Mouse (Mus musculus) intestine, postnatal 0 days (tissue): Measurements from ENCODE around the gene Zfp764. TPM values are rescaled to one million over a fixed set of nuclear protein-coding genes. Genes with fewer than 3 reads are reported as not detected.
A peak's percentile ranks its signal among the peaks of the same experiment; 100 is the strongest.

Source experiments
- ATAC-seq: fragments of 200-750 bp; cut with Nextera tagmentation; 2 replicates; pipeline ENCODE4 v1.8.0; 2017; ENCODE audit warnings: mild to moderate bottlenecking, moderate TSS enrichment, moderate library complexity
- H3K27ac ChIP-seq: fragments of 300-500 bp; sonication (generic); 2 replicates; pipeline ENCODE4 v1.5.1; 2014; ENCODE audit warnings: mild to moderate bottlenecking, low read depth, low read length, moderate library complexity
- H3K27me3 ChIP-seq: fragments of 300-500 bp; sonication (generic); replicated peaks from 2 replicates; pipeline ENCODE4 v1.6.1; 2014; ENCODE audit warnings: low read length, mixed read lengths; ENCODE audit not compliant: control insufficient read depth, insufficient read depth
- H3K36me3 ChIP-seq: fragments of 300-500 bp; sonication (generic); 2 replicates; pipeline ENCODE4 v1.6.1; 2014; ENCODE audit warnings: mild to moderate bottlenecking, moderate library complexity; ENCODE audit not compliant: control insufficient read depth, insufficient read depth
- H3K4me1 ChIP-seq: fragments of 300-500 bp; sonication (generic); replicated peaks from 2 replicates; pipeline ENCODE4 v1.6.1; 2014; ENCODE audit warnings: antibody characterized with exemption, low read length, mixed read lengths; ENCODE audit not compliant: control insufficient read depth, insufficient read depth
- H3K4me2 ChIP-seq: fragments of 300-500 bp; sonication (generic); replicated peaks from 2 replicates; pipeline ENCODE4 v1.6.1; 2014; ENCODE audit warnings: low read depth, mild to moderate bottlenecking, moderate library complexity
- H3K4me3 ChIP-seq: fragments of 300-500 bp; sonication (generic); 2 replicates; pipeline ENCODE4 v1.5.1; 2014; ENCODE audit warnings: low read depth, low read length
- H3K9ac ChIP-seq: fragments of 300-500 bp; sonication (generic); 2 replicates; pipeline ENCODE4 v1.6.1; 2014; ENCODE audit warnings: mild to moderate bottlenecking, low read depth, low read length
- H3K9me3 ChIP-seq: fragments of 300-500 bp; sonication (generic); 2 replicates; pipeline ENCODE4 v1.6.1; 2016; ENCODE audit warnings: mixed run types; ENCODE audit not compliant: control insufficient read depth
- CTCF ChIP-seq: sonication (generic); IDR thresholded peaks from 2 replicates; pipeline ENCODE4 v1.5.1; 2016; ENCODE audit warnings: low read depth, mild to moderate bottlenecking, control low read depth, antibody characterized with exemption, moderate library complexity
- WGBS: fragments of 180-500 bp; shearing (Covaris S2); extraction: QIAGEN DNeasy Blood & Tissue Kit; methylation state at CpG from one replicate; pipeline ENCODE4 v1.1.7; 2014; 5-methylcytosine and 5-hydroxymethylcytosine counted together
- polyA plus RNA-seq: library from polyadenylated mRNA; unstranded; fragments of >200 nt; fragmentation: Nextera tagmentation; extraction: Ambion mirVana; gene quantifications from 2 replicates; pipeline ENCODE4 v1.2.1, GENCODE M21; 2015

Gene Zfp764
- polyA plus RNA-seq, 1 experiment from 2014 or later = 4.8 TPM

DNA sequence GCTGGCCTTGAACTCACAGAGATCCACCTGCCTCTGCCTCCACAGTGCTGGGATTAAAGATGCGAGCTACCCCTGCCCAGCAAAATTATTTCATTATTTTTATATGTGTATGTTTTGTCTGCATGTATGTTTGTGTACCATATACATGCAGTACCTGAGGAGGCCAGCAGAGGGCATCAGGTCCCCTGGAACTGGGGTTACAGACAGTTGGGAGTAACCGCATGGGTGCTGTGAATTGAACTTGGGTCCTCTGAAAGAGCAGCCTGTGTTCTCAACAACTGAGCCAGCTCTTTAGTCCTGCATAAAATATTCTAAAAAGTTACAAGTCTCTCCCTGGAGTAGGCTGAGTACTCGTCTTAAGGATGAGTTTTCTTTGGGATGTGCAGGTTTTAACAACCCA is 31.1 kb upstream of the Zfp764 start:
- Histone ChIP-seq H3K36me3 (peaks cover 6% of the 10 kb centered on the region; the same call in 1 of the 2 replicates), H3K27ac (no peak overlapping the region), H3K4me2 (no peak overlapping the region), H3K9me3 (0 out of 2 replicates have a peak, but pooled peaks cover 5% of the 10 kb centered on the region), H3K27me3 (no peaks in the 10 kb centered on the region), H3K4me3 (no peak overlapping the region), H3K9ac (no peak overlapping the region), H3K4me1 (no peaks in the 10 kb centered on the region)
- 95% methylated on average over 3 of the region's 3 CpGs for WGBS
- peak; percentile 65 for TF ChIP-seq CTCF
- no peak for ATAC-seq

DNA sequence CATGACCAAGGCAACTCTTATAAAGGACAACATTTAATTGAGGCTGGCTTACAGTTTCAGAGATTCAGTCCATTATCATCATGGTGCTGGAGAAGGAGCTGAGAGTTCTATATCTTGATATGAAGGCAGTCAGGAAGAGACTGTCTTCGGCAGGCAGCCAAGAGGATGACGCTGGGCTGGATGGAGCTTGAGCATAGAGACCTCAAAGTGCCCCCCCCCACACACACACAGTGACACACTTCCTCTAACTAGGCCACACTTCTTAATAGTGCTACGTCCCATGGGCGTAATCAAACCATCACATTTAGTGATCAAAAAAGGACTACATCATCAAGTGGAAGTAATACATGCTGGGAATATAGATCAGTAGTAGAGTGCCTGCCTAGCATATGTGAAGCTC is 28.6 kb upstream of the Zfp764 start:
- TF ChIP-seq CTCF = no peak
- Histone ChIP-seq H3K4me1 (no peaks in the 10 kb centered on the region), H3K4me3 (no peak overlapping the region), H3K27ac (no peak overlapping the region), H3K9ac (no peak overlapping the region), H3K9me3 (0 out of 2 replicates have a peak, but pooled peaks cover 5% of the 10 kb centered on the region), H3K4me2 (no peak overlapping the region), H3K36me3 (no peaks in the 10 kb centered on the region), H3K27me3 (no peaks in the 10 kb centered on the region)
- WGBS = 95% methylated on average over 4 of the region's 4 CpGs
- no peak for ATAC-seq

DNA sequence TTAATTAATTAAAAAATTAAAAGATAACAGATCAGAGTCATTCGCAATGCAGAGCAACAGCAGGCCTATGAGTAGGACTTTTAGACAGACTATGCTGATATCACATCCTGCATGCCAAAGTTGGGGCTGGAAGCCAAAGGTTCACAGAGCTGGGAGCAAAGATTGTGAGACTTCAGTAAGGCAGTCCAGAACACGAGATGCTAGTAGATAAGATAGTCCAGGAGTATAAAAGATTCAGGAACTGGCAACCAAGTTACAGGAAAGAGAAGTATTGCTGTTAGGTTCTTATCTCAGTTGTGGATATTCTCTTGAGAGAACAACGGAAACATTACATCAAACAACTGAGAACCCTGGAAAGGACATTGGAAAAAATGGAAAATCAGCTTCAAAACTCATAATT is 19.7 kb upstream of the Zfp764 start:
- no peak for TF ChIP-seq CTCF

DNA sequence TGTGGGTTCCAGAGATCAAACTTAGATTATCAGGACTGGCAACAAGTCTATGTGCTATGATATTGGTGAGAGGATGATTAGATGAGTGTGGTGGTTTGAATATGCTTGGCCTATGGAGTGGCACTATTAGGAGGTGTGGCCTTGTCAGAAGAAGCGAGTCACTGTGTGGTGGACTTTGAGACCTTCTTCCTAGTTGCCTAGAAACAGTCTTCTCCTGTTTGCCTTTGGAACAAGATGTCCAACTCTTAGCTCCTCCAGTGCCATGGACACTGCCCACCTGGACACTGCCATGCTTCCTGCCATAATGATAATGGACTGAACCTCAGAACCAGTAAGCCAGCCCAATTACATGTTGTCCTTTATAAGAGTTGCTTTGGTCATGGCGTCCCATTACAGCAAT is 19.3 kb upstream of the Zfp764 start:
- H3K4me1 ChIP-seq = peaks cover 5% of the 10 kb centered on the region; the same call in 1 of the 2 replicates
- H3K27me3 ChIP-seq = no peaks in the 10 kb centered on the region
- no peak overlapping the region for H3K9ac ChIP-seq
- ATAC-seq = peak; percentile 26; the same call in 1 of the 2 replicates
- no peak overlapping the region for H3K4me3 ChIP-seq
- no peak overlapping the region for H3K4me2 ChIP-seq
- H3K27ac ChIP-seq = peak overlapping the region; percentile 46; the same call in 1 of the 2 replicates
- 67% methylated on average over 2 of the region's 2 CpGs for WGBS
- H3K9me3 ChIP-seq = no peaks in the 10 kb centered on the region
- no peak for TF ChIP-seq CTCF
- H3K36me3 ChIP-seq = no peaks in the 10 kb centered on the region

More for the DNA sequence above, 19.7 kb upstream of the Zfp764 start:
- H3K36me3 ChIP-seq = no peaks in the 10 kb centered on the region
- no peak overlapping the region for H3K4me2 ChIP-seq
- H3K27ac ChIP-seq = peak overlapping the region; percentile 46; the same call in 1 of the 2 replicates
- H3K27me3 ChIP-seq = no peaks in the 10 kb centered on the region
- peaks cover under 1% of the 10 kb centered on the region; the same call in 1 of the 2 replicates for H3K4me1 ChIP-seq
- no peak overlapping the region for H3K9ac ChIP-seq
- H3K9me3 ChIP-seq = no peaks in the 10 kb centered on the region
- H3K4me3 ChIP-seq = no peak overlapping the region
- no peak for ATAC-seq
- 51% methylated on average over 3 of the region's 3 CpGs for WGBS

DNA sequence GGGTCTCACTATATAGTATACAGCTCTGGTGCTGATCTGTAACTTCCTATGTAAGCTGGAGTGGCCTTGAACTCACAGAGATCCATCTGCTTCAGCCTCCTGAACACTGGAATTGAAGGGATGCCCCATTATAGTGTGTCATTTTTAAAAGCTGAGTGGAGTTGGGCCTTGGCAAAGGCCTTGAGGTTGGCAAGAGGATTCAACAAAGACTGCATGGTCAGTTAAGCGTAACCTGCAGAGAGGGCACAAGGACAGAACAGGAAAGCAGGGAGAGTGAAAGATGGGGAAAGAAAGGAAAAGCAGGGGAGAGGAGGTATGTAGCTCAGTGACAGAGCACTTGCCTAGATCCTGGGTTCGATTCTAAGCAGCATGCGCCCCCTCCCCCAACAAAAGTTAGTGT is 18.7 kb upstream of the Zfp764 start:
- TF ChIP-seq CTCF = no peak
- no peak overlapping the region for H3K4me3 ChIP-seq
- H3K9me3 ChIP-seq = no peaks in the 10 kb centered on the region
- peaks cover 5% of the 10 kb centered on the region; the same call in 1 of the 2 replicates for H3K4me1 ChIP-seq
- no peak for ATAC-seq
- no peak overlapping the region for H3K4me2 ChIP-seq
- no peak overlapping the region for H3K9ac ChIP-seq
- no peaks in the 10 kb centered on the region for H3K36me3 ChIP-seq
- 92% methylated on average over 3 of the region's 3 CpGs for WGBS
- no peaks in the 10 kb centered on the region for H3K27me3 ChIP-seq
- H3K27ac ChIP-seq = no peak overlapping the region

DNA sequence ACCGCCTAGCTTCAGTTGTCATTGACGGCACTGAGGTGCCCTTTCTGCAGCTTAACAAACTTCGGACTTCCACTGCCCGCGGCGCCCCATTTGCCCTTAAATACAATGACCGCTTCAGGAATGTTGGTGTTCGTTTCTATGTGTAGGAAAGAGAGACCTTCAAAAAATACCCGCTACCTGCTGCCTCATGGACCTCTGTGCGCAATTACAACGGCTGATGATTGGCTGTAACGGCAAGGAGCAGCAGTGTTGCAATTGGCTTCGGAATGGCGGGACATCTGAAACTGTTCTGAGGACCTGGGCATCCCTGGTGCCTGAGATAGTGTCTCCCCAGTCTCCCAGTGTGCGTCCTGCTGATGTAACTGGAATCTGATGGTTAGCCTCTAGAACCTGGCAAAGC is 15.6 kb upstream of the Zfp764 start:
- Histone ChIP-seq H3K4me3 (peak overlapping the region; percentile 86), H3K4me1 (peaks cover 5% of the 10 kb centered on the region; the same call in 1 of the 2 replicates), H3K9ac (no peak overlapping the region), H3K9me3 (no peaks in the 10 kb centered on the region), H3K36me3 (peaks cover 14% of the 10 kb centered on the region; the same call in 1 of the 2 replicates), H3K4me2 (peak overlapping the region; percentile 81), H3K27ac (no peak overlapping the region), H3K27me3 (no peaks in the 10 kb centered on the region)
- no peak for TF ChIP-seq CTCF
- WGBS = 2% methylated on average over 15 of the region's 15 CpGs
- ATAC-seq = peak; percentile 44
